Mouse (Mus musculus) brown adipose tissue, adult 24 weeks (tissue): Measurements from ENCODE around the gene Gm20388. TPM values are rescaled to one million over a fixed set of nuclear protein-coding genes. Genes with fewer than 3 reads are reported as not detected.
"Not testable (repeated sequence)": the region's sequence is repeated elsewhere in the genome, so short reads cannot be mapped to it uniquely, and the experiment has no call there.

ENCODE experiments used
- H3K27ac ChIP-seq: fragments of 200-500 bp; replicated peaks from 2 replicates; pipeline ENCODE4 v1.5.1; 2012; ENCODE audit warnings: low read depth, mild to moderate bottlenecking, low read length
- H3K4me1 ChIP-seq: fragments of 200-500 bp; 2 replicates; pipeline ENCODE4 v1.6.1; 2012; ENCODE audit warnings: low read length, mixed read lengths; ENCODE audit not compliant: control insufficient read depth, insufficient read depth, insufficient read length
- H3K4me3 ChIP-seq: fragments of 200-500 bp; 2 replicates; pipeline ENCODE4 v1.5.1; 2012; ENCODE audit warnings: low read depth, mild to moderate bottlenecking, low read length, moderate library complexity; ENCODE audit not compliant: insufficient read depth
- polyA plus RNA-seq: library from polyadenylated mRNA; stranded (reverse); fragments of >200 nt; gene quantifications from 2 replicates; pipeline ENCODE4 v1.2.4, GENCODE M21; 2012; ENCODE audit not compliant: missing spikeins, insufficient read depth, insufficient read length

Gene Gm20388
- polyA plus RNA-seq, 1 experiment = 44.7 TPM

GRCm38 (mm10) chr8:121315569-121315968 is 1404.9 kb downstream of the Gm20388 start:
- no peak overlapping the region for H3K27ac ChIP-seq
- no peak overlapping the region for H3K4me3 ChIP-seq

GRCm38 (mm10) chr8:121316009-121316408 is 1405.4 kb downstream of the Gm20388 start:
- H3K27ac ChIP-seq = no peak overlapping the region
- H3K4me3 ChIP-seq = no peak overlapping the region
- no peaks in the 10 kb centered on the region for H3K4me1 ChIP-seq

More at GRCm38 (mm10) chr8:121315569-121315968, 1404.9 kb downstream of the Gm20388 start:
- no peaks in the 10 kb centered on the region for H3K4me1 ChIP-seq

GRCm38 (mm10) chr8:121318756-121319155 is 1408.1 kb downstream of the Gm20388 start:
- not testable (repeated sequence) for H3K4me1 ChIP-seq, H3K4me3 ChIP-seq, H3K27ac ChIP-seq

GRCm38 (mm10) chr8:121319491-121319890 is 1408.8 kb downstream of the Gm20388 start:
- no peak overlapping the region for H3K4me3 ChIP-seq
- no peaks in the 10 kb centered on the region for H3K4me1 ChIP-seq
- H3K27ac ChIP-seq = no peak overlapping the region

- Histone ChIP-seq H3K4me3 (no peak overlapping the region), H3K4me1 (no peaks in the 10 kb centered on the region), H3K27ac (no peak overlapping the region)
These were observed 1415.7 kb downstream of the Gm20388 start for GRCm38 (mm10) chr8:121326164-121326910.

GRCm38 (mm10) chr8:121332436-121332835 is 1421.8 kb downstream of the Gm20388 start:
- 0 out of 2 replicates have a peak overlapping the region, but pooled peaks have one; percentile 15 for H3K27ac ChIP-seq
- H3K4me1 ChIP-seq = peaks cover 16% of the 10 kb centered on the region
- no peak overlapping the region for H3K4me3 ChIP-seq

- no peak overlapping the region for H3K4me3 ChIP-seq
- peaks cover 16% of the 10 kb centered on the region for H3K4me1 ChIP-seq
- no peak overlapping the region for H3K27ac ChIP-seq
These were observed 1424.1 kb downstream of the Gm20388 start for GRCm38 (mm10) chr8:121334495-121335424.

- no peak overlapping the region for H3K4me3 ChIP-seq
- H3K4me1 ChIP-seq = peaks cover 16% of the 10 kb centered on the region
- no peak overlapping the region for H3K27ac ChIP-seq
These were observed 1425.0 kb downstream of the Gm20388 start for GRCm38 (mm10) chr8:121335684-121336083.

- no peak overlapping the region for H3K27ac ChIP-seq
- no peaks in the 10 kb centered on the region for H3K4me1 ChIP-seq
- H3K4me3 ChIP-seq = no peak overlapping the region
These were observed 1432.3 kb downstream of the Gm20388 start for GRCm38 (mm10) chr8:121342931-121343330.

- Histone ChIP-seq H3K4me1 (no peaks in the 10 kb centered on the region), H3K4me3 (no peak overlapping the region), H3K27ac (no peak overlapping the region)
These were observed 1433.8 kb downstream of the Gm20388 start for GRCm38 (mm10) chr8:121344486-121344885.

GRCm38 (mm10) chr8:121346175-121346574 is 1435.5 kb downstream of the Gm20388 start:
- no peak overlapping the region for H3K27ac ChIP-seq
- H3K4me3 ChIP-seq = no peak overlapping the region
- H3K4me1 ChIP-seq = no peaks in the 10 kb centered on the region

GRCm38 (mm10) chr8:121346862-121347261 is 1436.2 kb downstream of the Gm20388 start:
- H3K4me1 ChIP-seq = peaks cover 1% of the 10 kb centered on the region; the same call in 1 of the 2 replicates
- H3K4me3 ChIP-seq = no peak overlapping the region
- H3K27ac ChIP-seq = no peak overlapping the region

- Histone ChIP-seq H3K4me3 (no peak overlapping the region), H3K27ac (no peak overlapping the region), H3K4me1 (peaks cover 4% of the 10 kb centered on the region; the same call in 1 of the 2 replicates)
These were observed 1438.4 kb downstream of the Gm20388 start for GRCm38 (mm10) chr8:121348998-121349397.

- Histone ChIP-seq H3K4me3 (no peak overlapping the region), H3K27ac (no peak overlapping the region), H3K4me1 (peaks cover 4% of the 10 kb centered on the region; the same call in 1 of the 2 replicates)
These were observed 1440.2 kb downstream of the Gm20388 start for GRCm38 (mm10) chr8:121350803-121351202.

- Histone ChIP-seq H3K4me1 (peaks cover 9% of the 10 kb centered on the region), H3K27ac (no peak overlapping the region), H3K4me3 (no peak overlapping the region)
These were observed 1444.2 kb downstream of the Gm20388 start for GRCm38 (mm10) chr8:121354844-121355243.
